15 mouse cellular contexts compared by ENCODE assay signal in the genomic region with DNA sequence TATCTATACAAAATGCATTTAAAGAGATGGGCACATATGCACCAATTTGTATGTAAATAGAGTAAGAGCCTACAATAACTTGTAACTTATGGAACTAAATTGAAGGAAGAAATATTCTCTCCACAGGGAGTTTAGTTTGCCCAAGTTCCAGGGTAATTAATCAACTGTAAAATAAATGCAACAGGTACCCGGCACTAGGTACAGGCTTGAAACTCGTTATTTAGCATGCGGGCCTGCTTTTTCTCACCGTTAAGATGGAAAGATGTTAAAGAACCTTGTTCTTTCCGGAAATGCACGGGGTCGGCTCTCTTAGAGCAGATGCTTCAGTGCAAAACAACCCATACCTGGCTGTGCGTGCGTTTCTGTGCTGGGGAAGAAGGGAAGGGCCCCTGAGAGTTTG. TPM values are rescaled to one million over a fixed set of nuclear protein-coding genes. Genes with fewer than 3 reads are reported as not detected.
DNase-seq lines count a peak whose midpoint lies in the region; ATAC-seq and TF ChIP-seq lines count a peak whose summit lies in the region.
"Had no signal": no experiment of that assay in that cellular context is flagged by ENCODE, and none has a peak within 500 bp of the region (broad histone marks: within the 10 kb centered on the region; RNA-seq: fewer than 3 reads in every experiment).

No protein-coding gene starts in this region.

- no peak for TF ChIP-seq CTCF in cerebellum, adult 2 months (IDR thresholded peaks at IDR 0.05; ENCODE audit: borderline replicate concordance, insufficient read depth, low read depth, low read length)

- 0 out of 2 replicates have a peak, but pooled peaks cover 5% of the 10 kb centered on the region for H3K4me1 ChIP-seq in embryonic facial prominence, embryonic 14.5 days (ENCODE audit: control insufficient read depth, insufficient read depth, low read length)
- H3K4me1 ChIP-seq in hindbrain, embryonic 13.5 days (replicated peaks): peaks cover 55% of the 10 kb centered on the region
- H3K4me1 ChIP-seq in midbrain, embryonic 16.5 days (ENCODE audit: control insufficient read depth, insufficient read depth, low read length): peaks cover 48% of the 10 kb centered on the region
- no peaks in the 10 kb centered on the region for H3K4me1 ChIP-seq in cerebellum, adult 2 months (ENCODE audit: control insufficient read depth, insufficient read depth, low read length)

- peak; percentile 15 for DNase-seq in kidney, adult 9 months
- no peak for DNase-seq in kidney, postnatal 14 days
- no peak for DNase-seq in embryonic facial prominence, embryonic 14.5 days (ENCODE audit: low spot score)
- no peak for DNase-seq in cerebellum, postnatal 36 days
- DNase-seq in cerebellum, adult 2 months: no peak
- DNase-seq in adrenal gland, adult 2 months: no peak
- DNase-seq: right cerebral cortex, postnatal 4 days had no signal

- H3K27me3 ChIP-seq in embryonic facial prominence, embryonic 14.5 days (replicated peaks; ENCODE audit: control insufficient read depth, insufficient read depth, low read length): peaks cover 83% of the 10 kb centered on the region
- peaks cover 13% of the 10 kb centered on the region; the same call in 1 of the 2 replicates for H3K27me3 ChIP-seq in hindbrain, embryonic 13.5 days
- H3K27me3 ChIP-seq in midbrain, embryonic 16.5 days (ENCODE audit: control insufficient read depth, insufficient read depth, low read depth, low read length): no peaks in the 10 kb centered on the region
- H3K27me3 ChIP-seq in cerebellum, adult 2 months (ENCODE audit: control insufficient read depth, insufficient read depth, low read length): peaks cover 2% of the 10 kb centered on the region; the same call in 1 of the 2 replicates

- peak overlapping the region; percentile 23 for H3K4me3 ChIP-seq in embryonic facial prominence, embryonic 14.5 days (ENCODE audit: low read depth, low read length)
- peak overlapping the region; percentile 35 for H3K4me3 ChIP-seq in hindbrain, embryonic 13.5 days
- peak overlapping the region; percentile 31 for H3K4me3 ChIP-seq in midbrain, embryonic 16.5 days (ENCODE audit: low read depth, low read length)
- no peak overlapping the region for H3K4me3 ChIP-seq in cerebellum, adult 2 months (replicated peaks; ENCODE audit: insufficient read depth, low read depth, low read length)

- no peaks in the 10 kb centered on the region for H3K9me3 ChIP-seq in embryonic facial prominence, embryonic 14.5 days (ENCODE audit: control insufficient read depth, low read length)
- H3K9me3 ChIP-seq in hindbrain, embryonic 13.5 days: no peaks in the 10 kb centered on the region
- H3K9me3 ChIP-seq in midbrain, embryonic 16.5 days (replicated peaks; ENCODE audit: control insufficient read depth, low read length, poor library complexity, severe bottlenecking): no peaks in the 10 kb centered on the region

- H3K27ac ChIP-seq in embryonic facial prominence, embryonic 14.5 days (replicated peaks; ENCODE audit: low read depth, low read length): no peak overlapping the region
- H3K27ac ChIP-seq in hindbrain, embryonic 13.5 days: peak overlapping the region; percentile 85
- peak overlapping the region; percentile 73 for H3K27ac ChIP-seq in midbrain, embryonic 16.5 days (ENCODE audit: low read length)
- H3K27ac ChIP-seq in cerebellum, adult 2 months (ENCODE audit: insufficient read depth, low read length): no peak overlapping the region
- H3K27ac ChIP-seq: macrophage had no signal

- H3K4me2 ChIP-seq in embryonic facial prominence, embryonic 14.5 days (ENCODE audit: low read depth, low read length): peak overlapping the region; percentile 47
- peak overlapping the region; percentile 62 for H3K4me2 ChIP-seq in hindbrain, embryonic 13.5 days
- peak overlapping the region; percentile 70 for H3K4me2 ChIP-seq in midbrain, embryonic 16.5 days (ENCODE audit: low read length)

- no peak for ATAC-seq in embryonic facial prominence, embryonic 14.5 days (ENCODE audit: low read depth)
- ATAC-seq in hindbrain, embryonic 13.5 days (ENCODE audit: low FRiP score): no peak
- no peak for ATAC-seq in midbrain, embryonic 16.5 days
- ATAC-seq: activated CD4-positive, CD25-positive, alpha-beta regulatory T cell, adult 4 months had no signal

- 10% methylated on average over 9 of the region's 9 CpGs for WGBS in embryonic facial prominence, embryonic 14.5 days
- 2% methylated on average over 9 of the region's 9 CpGs for WGBS in hindbrain, embryonic 13.5 days
- 8% methylated on average over 9 of the region's 9 CpGs for WGBS in midbrain, embryonic 16.5 days
- WGBS in cerebellum, adult 2 months: 45% methylated on average over 9 of the region's 9 CpGs

- peak overlapping the region; percentile 52; the same call in 1 of the 2 replicates for H3K9ac ChIP-seq in embryonic facial prominence, embryonic 14.5 days (ENCODE audit: low read depth, low read length)
- peak overlapping the region; percentile 70 for H3K9ac ChIP-seq in hindbrain, embryonic 13.5 days
- H3K9ac ChIP-seq in midbrain, embryonic 16.5 days (ENCODE audit: low read depth, low read length): peak overlapping the region; percentile 61; the same call in 1 of the 2 replicates

- no peak for TF ChIP-seq POLR2A in cerebellum, adult 2 months (IDR thresholded peaks at IDR 0.05; ENCODE audit: borderline replicate concordance, insufficient read depth, low read length)

- no peaks in the 10 kb centered on the region for H3K36me3 ChIP-seq in embryonic facial prominence, embryonic 14.5 days (ENCODE audit: control insufficient read depth, insufficient read depth, low read length)
- peaks cover 14% of the 10 kb centered on the region for H3K36me3 ChIP-seq in hindbrain, embryonic 13.5 days
- no peaks in the 10 kb centered on the region for H3K36me3 ChIP-seq in midbrain, embryonic 16.5 days (ENCODE audit: control insufficient read depth, insufficient read depth, low read length)
- H3K36me3 ChIP-seq: G1E had no signal

RNA-seq across cellular contexts. Expression of a gene that starts 7.4 kb away (rescaled TPM):
- 2.9 and 3.4 TPM in 2 replicates for polyA plus RNA-seq in embryonic facial prominence, embryonic 14.5 days (2014; fragmentation: Nextera tagmentation; extraction: Ambion mirVana)
- polyA plus RNA-seq in hindbrain, embryonic 13.5 days (2015; fragmentation: Nextera tagmentation; extraction: Ambion mirVana): 17.4 and 18.2 TPM in 2 replicates
- 14.3 and 14.9 TPM in 2 replicates for polyA plus RNA-seq in midbrain, embryonic 16.5 days (2015; fragmentation: Nextera tagmentation; extraction: Ambion mirVana)
- 14.1 and 15.9 TPM in 2 replicates for polyA plus RNA-seq in cerebellum, adult 2 months (2012; rRNA removed)
- total RNA-seq in adrenal gland, adult 2 months (2021): not detected
- 0.02 TPM in 2 replicates for polyA plus RNA-seq in adrenal gland, adult 2 months (2012; rRNA removed)
- total RNA-seq: common myeloid progenitor, adult 5-6 weeks; neutrophil, adult 5-6 weeks had no signal
- polyA plus RNA-seq: G1E; liver, embryonic 16.5 days; macrophage had no signal

Comparison
In these comparisons a context has a peak if more than half of its experiments do, and no peak if none do; other contexts are left out.
1. H3K27ac ChIP-seq: peak in hindbrain, embryonic 13.5 days (single experiment) and midbrain, embryonic 16.5 days (single experiment); none in embryonic facial prominence, embryonic 14.5 days (single experiment) and cerebellum, adult 2 months (single experiment).
2. Peak in every context shown above with its lines, with median percentiles within 50 percentile points of each other: H3K4me2 ChIP-seq and H3K9ac ChIP-seq.